Mouse (Mus musculus) cerebellum, postnatal 25 days (tissue): Measurements from ENCODE around the gene Rbms3.

Experiments used
- DNase-seq, 2 experiments: peaks; one replicate each; pipeline ENCODE4 v3.0.0; 2021; ENCODE audit warnings: mixed read lengths in 2 of 2

Rbms3 gene

DNA sequence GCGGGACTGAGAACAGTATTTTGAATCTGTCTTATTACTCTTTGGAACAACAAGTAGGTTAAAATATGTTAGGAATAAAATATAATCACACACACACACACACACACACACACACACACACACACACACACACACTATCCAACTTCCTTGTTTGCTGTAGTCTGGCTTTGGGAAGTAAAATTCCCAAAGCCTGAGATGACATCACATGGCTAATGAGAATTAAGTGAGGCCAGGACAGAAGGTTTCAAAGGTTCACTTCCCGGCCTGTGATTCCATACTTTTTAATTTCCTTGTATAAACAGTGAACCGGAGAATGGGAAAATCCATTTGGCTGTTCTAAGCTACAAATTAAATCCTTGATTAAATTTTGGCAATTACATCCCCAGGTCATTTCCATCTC lies 752.9 kb downstream of the Rbms3 start:
- DNase-seq = no peak

DNA sequence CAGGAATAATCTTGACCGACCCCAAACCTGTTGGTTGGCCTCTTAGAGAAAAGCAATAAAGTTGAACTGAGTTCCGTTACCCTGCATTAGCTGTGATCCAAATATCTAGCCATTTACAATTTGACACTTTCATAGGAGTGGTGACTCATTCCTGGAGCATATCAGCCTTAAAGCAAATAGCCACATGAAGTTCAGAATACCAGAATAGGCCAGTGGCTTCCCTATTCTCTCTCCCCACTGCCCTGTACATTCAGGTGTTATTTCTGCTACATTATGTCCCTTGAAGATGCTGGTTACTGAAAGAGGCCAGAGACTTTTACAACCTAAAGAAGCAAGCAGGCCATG lies 755.8 kb downstream of the Rbms3 start:
- no peak for DNase-seq

DNA sequence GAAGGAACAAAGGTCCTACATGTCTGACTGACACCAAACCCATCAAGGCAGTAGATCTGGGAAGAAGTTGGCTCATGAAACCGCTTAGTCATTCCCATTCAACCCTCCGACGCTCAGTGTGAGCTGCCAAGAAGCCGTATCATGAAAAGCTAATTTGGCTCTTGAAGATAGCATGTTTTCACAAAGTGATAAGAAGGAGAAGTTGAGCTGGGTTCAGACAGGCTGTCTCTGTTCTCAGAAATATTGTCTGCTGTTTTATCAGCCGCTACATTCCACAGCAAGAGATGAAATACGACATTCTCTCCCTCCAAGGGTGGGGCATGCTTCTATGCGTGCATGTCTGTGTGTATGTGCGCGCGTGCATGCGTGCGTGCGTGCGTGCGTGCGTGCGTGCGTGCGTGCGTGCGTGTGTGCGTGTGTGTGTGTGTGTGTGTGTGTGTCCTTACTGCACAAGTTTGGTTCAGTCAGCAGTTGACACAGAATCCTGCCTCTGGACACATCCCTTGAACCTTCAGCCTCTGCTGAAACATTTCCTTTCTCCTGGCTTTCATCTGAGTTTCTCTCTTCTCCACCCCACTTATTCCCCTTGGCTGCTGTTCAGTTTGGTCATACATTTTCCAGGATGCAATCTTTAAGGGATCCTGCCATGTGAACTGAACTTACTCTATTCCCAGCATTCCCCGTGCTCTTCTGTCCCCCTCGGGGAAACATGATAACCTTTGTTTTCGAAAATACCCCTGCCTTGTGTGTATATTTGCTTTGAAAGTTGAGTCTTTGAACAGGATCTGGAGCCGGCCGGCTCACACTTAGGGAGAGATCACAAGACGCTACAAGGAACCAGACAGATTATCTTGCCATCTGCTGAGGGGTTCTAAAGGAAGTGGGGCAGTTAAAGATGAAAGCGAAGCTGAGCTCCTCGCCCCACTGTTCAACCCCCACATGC lies 756.4 kb downstream of the Rbms3 start:
- DNase-seq = no peak

DNA sequence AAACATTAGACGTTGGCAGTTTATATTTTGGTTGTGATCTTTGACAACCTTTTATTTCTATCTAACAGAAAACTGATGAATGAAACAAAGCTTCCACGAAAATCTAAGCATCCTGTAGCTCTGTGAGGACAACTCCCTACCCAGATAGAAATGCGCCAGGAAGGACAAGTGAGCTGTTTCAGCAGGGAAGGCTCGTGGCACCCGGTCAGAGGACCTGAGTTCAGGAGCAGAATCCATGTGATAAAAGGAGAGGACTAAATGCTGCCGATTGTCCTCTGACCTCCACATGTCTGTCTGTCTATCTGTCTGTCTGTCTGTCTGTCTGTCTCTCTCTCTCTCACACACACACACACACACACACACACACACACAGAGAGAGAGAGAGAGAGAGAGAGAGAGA lies 757.4 kb downstream of the Rbms3 start:
- no peak for DNase-seq

DNA sequence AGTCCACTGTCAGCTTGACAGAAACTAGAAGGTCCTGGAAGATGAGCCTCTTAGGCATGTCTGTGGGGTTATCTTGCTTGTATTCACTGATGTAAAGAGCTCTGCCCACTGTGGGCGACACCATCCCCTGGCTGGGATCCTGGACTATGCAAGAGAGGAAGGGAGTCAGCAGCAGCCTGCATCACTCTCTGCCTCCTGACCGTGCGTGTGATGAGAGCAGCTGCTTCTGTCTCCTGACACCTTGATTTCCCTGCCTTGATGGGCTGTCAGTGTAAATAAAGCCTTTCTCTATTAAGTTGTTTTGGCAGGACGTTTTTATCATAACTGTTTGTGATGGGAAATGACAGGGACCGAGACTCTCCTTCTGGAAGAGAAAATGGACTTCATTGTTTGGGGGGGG lies 758.1 kb downstream of the Rbms3 start:
- no peak for DNase-seq

DNA sequence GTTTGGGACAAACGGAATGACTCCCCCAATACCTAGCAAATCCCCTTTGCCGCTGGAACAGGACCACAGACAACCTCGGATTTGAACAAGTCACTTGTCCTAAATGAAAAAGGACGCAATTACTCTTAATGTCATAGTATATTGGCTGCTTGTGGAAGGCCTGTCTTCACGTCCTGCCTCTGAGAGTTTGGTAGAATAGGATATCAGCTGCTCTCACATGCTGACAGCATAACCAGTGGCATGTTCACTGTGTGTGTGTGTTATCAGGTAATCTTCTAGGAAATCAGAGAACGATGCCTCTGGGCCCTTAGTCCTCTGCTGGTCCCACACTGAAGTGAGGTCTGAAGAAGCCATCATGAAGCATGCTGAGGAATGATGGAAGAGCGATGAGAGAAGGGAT lies 763.7 kb downstream of the Rbms3 start:
- DNase-seq = no peak

DNA sequence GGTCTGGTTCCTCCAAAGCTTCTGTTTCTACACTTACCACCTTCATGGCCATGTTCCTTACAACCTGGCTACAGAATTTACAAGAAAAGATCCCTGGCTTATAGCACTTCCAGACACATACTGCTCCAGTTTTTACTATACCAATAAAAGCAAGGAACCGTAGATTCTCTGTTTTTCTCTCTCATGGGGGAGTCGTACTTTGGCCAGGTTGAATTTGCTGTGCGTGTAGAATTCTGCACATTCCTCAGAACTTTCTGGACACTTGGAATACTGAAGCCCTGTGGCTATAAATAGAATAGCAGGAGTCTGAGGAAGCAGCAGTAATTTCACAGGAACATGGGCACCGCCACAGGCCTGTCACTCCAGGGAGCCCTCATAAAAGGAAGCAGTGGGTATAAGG lies 766.1 kb downstream of the Rbms3 start:
- DNase-seq = no peak

DNA sequence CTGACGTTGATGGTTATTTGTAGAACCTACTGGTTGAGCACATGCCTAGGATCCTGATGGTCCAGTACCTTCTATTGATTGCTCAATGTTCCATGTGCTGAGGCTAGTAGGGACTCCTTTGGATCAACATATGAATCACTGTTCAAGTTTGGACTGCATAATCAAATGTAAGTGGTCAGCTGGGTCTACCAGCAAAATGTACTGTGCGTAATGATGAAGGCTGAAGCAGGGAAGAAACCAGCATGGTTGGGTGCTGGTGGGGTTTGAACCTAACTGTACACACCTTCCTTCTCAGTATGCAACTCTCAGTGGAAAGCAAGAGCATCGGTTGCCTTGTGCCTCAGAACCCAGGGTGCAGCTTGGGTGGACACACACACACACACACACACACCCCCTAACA lies 767.4 kb downstream of the Rbms3 start:
- DNase-seq = no peak

DNA sequence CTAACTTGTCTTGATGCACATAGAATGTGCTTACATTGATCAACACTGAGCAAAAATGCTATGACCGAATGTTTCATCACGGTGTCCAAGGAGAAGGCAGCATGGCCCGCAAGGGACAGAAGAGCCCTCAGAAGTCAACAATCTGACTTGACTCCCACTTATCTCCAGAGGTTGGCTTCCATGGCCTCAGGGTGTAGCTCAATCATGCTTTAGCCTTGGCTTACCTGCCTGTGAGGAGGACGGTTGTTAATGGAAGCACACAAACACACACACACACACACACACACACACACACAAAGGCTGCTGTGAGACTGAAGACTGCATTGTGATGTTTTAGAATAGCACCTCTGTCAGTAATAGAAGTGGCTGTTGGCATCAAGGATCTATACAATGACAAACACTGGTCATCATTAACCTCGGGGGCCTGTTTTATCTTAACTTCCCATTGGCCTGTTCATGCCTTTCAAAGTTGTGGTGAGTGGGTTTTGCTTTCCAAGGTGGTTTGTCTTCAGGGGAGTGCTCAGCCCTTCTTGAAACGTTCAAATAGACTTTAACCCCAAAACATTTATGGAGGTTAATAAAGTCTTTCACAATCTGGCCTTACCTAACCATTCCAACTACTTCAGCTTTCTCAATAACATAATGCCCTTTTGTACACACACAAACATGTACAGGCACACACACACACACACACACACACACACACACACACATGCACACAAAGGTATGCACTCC lies 771.7 kb downstream of the Rbms3 start:
- no peak for DNase-seq

DNA sequence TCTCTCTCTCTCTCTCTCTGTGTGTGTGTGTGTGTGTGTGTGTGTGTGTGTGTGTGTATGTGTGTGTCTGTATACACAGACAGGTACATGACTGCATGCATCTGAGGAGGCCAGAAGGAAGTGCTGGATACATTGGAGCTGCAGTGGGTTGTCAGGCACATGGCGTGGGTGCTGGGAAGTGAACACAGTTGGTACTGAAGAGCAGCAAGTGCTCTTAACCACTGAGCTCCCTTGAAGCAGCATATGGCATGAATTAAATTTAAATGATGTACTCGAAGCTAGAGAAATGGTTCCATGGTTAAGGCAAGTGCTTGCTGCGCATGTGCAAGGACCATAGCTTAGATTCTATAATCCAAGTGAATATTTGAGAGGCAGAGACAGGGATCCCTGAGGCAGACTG lies 772.6 kb downstream of the Rbms3 start:
- DNase-seq = no peak

DNA sequence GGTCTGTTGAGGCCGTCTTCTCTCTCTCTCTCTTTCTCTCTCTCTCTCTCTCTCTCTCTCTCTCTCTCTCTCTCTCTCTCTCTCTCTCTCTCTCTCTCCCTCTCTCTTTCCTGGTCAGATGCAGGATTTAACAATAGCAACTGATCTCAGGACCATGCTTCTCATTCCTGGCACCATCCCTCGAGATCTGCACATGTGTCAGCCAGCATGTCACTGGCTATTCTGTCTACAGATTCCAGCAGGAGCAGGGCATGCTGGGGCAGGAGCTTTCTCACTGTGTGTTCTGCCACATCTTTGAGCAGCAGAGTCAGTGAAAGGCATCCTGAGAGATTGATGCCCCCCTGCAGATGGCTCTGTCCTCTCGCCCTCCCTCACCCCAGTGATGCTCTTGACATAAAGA lies 774.0 kb downstream of the Rbms3 start:
- no peak for DNase-seq

DNA sequence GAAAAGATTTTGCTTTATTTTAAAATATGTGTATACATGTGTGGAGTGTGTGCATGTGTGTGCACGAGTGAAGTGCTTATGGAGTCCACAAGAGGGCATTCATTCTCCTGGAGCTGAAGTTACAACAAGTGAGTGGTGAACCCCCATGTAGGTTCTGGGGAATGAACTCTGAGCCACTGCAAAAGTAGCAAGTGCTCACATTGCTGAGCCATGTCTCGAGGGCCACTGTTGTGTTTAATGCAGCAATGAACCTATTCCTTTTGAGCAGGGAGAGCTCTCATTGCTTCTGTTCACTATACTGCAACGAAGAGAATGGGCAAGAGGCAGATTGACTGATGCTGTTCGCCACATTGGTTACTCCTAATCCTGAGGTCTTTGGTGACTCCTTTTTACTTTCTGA lies 780.8 kb downstream of the Rbms3 start:
- no peak for DNase-seq

DNA sequence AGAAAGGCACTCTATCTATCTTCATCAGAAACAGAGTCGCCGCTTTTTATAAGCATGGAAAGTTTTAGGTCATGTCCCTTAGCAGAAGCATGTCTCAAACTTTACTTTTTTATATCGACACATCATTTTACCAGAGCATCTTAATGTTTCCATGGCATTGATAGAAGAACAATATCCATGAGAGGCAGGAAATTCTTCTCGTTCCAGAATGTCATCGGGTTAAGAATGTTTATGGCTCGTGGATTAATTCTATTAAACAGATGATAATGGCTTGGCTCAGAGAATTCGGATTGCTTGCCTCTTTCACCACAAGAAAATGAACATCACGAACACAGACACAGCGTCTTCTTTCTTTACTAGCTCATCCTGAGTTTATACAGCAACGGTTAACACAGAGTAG lies 781.5 kb downstream of the Rbms3 start:
- no peak for DNase-seq

DNA sequence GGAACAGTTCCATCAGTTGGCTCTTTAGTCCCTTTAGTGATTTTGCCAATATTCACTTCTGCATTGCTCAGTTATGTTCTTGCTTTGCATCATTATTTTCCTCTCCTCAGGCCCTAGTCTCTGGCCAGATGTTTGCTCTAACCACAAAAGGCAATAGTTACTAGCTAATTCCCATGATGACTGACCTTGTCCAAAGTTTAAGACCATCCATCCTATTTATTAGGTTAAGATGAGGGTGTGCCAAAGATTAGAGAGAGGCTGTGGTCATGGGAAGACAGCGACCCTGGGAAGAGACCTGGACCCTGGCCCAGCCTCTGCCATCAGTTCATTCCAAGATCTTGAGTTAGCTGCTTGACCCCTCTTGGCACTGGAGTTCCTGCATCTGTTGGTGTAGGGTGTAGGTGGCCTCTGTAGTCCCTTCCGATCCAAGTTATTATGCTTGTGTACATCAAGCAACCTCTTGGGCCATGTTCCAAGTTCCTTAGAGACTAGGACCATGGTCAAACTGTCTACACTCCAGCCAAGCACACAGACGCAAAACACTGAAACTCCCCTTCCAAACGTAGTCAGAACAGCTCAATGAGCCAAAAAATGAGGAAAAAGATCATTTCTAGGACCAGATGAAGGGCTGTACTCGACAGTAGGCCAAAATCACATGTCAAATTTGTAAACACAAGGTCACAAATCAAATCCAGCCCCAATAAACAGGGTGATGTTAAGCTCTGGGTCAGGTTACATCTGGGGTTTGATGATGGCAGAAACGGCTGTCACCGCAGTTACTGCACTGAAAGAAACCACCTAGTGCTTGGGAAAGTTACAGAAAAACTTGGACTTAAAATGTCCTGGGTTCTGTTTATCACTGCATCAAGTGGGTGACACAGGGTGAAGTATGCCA lies 782.2 kb downstream of the Rbms3 start:
- no peak for DNase-seq

DNA sequence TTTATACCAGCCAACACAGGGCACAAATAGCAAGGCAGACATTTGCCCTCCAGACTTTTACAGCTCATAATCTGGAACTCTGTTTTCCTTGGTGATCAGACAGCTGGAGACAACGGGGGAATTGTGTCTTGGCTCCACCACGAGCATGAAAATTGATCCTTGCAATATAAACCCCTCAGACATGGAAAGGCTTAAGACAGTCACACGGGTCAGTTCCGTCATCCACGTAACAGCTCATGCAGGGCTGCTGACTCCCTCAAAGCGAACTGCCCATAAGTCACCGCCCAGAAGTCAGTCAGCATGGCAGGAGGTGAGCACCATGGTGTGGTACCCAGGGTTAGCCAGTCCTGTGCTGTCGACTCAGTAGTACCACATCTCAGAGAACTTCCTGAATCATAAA lies 794.8 kb downstream of the Rbms3 start:
- DNase-seq = no peak

DNA sequence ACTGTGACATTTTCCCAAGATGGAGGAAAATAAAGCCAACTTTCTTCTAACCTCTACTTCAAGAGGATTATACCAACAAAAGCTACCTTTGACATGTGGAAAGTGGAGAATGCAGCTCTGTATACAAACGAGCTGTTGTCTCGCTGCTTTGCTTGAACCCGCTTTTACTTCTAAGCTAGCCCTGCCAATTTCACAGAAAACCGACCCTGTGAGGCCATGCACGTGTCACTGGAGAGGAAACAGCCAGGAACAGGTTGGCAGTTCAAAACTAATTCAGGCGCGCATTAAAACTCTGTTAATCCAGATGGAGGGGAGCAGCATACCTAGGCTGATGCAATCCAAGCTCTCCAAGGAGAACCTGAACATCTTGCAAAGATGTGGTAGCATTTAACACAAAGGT lies 796.0 kb downstream of the Rbms3 start:
- DNase-seq = no peak

DNA sequence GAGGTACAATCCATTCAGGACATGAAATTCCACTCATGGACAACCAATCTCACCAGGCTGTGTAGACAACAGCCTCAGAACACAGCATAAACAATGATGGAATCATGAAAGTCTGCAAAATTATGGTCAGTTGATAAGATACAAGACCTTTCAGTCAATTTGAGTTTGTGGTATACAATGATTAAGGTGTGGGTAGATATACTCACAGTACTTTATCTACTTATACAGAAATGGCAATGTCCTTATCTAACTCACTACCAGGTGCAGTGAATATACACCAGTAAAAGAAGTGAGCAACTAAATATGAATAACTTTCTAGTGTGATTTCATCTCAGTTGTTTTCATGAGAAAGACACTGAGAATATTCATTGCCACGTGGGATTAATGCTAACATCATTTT lies 796.9 kb downstream of the Rbms3 start:
- DNase-seq = no peak

DNA sequence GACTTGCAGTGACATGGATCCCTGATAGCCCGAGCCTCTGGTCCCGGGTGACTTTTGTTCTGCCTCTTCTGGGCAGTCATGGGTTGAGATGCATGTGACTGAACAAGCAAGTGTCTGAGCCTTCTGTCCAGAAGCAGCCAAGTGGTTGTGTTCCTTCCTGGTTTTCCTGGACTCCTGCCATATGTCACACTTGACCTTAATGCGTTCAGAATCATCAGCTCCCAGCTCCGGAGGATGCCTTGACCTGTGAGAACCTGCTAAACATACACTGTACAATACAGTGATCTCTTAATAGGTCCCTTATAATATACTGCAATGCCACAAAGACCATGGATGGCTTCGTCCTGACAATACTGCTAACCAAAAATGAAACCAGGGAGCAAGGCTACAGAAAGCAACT lies 798.3 kb downstream of the Rbms3 start:
- no peak for DNase-seq

DNA sequence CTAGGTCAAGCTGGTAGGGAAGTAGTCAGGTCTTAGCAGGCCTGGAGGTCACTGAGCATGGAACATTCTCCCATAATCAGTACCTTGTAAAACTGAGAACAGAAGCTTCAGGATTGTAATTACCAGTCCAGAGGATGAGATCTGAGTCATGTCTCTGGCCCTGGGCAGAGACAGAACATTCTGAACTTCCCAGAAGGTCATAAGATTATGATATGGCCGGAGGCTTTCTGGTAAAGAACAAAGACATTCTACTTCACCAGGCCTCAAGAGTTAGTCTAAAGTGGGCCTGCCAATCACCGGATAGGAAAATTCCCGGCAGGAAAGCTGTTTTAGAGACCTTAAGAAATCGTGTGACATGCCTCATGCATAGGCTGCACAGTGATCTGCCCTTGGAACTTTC lies 799.8 kb downstream of the Rbms3 start:
- DNase-seq = no peak

DNA sequence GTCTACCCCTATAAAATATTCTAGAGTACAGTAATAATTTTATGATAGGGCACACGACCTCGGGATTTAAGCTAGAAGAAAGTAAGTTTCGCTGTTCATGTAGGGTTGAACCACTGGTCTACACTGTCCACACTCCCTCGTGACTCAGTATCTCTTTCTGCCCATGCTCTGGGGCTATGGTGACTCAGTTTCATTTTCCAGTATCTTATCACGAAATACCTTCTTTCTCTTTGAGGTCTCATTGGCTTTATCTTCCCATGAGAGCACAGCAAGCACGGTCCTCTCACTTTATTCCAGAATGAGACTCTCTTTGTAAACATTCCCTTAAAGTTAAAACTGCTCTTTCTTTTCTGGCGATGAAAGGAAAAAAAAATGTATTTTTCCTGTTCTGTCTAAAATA lies 808.1 kb downstream of the Rbms3 start:
- DNase-seq = no peak

DNA sequence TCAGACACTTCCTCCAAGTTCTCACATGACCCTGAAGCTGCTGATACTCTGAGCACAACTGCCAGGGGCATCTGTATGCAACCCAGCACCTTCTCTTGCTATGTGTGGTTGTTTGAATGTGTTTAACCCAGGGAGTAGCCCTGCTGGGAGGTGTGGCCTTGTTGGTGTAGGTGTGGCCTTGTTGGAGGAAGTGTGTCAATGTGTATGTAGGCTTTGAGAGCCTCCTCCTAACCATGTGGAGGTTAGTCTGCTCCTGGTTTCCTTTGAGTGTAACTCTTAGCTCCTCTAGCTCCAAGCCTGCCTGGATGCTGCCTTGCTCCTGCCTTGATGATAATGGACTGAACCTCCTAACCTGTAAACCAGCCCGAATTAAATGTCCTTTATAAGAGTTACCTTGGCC lies 812.5 kb downstream of the Rbms3 start:
- no peak for DNase-seq

DNA sequence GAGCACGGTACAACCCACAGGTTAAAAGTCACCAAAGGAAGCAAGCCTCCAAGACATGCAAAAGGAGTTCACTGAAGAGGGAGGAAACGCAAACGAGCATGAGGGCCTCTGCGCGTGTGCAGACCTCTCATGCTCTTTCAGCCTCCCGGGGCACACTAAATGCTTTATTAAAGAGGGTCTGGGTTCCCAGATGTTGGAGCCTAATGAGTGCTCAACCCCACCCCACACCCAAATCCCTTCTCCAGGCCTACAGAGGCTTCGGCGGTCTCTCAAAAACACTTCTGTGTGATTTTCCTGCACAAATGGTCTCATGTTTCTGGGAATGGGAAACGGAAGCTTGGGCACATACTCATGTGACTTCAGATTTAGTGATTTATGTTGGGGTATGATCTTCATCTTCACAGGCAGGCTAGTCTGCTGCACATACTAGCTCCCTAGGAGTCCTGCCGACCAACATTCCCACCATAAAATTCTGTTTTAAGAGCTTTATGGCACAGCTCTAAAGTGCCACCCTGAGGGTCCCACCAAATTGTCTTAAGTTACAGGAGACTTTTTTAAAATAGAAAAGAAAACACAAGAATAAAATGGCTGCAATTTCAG lies 815.1 kb downstream of the Rbms3 start:
- no peak for DNase-seq

DNA sequence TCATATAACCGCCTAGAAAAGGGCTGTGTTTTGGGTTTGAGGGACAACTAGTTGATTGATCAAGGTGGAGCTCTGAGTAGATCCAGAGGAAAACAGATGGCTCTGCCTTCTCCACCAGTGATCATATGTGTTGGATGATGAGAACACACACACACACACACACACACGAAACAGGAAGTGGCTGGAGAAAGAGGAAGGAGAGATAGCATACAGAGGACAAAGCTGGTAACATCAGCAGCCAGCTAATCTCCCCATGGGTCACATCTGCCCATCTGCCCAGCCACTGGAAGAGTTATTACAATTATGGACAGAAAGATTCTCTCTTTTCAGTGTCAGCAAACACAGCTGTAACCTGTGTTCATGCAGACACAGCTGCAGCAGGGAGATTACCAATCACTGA lies 816.3 kb downstream of the Rbms3 start:
- no peak for DNase-seq
